Mouse (Mus musculus) olfactory bulb, adult 2 months (tissue): ENCODE measurements around the gene Adal.

Experiments
- CTCF ChIP-seq: fragments of 200-500 bp; IDR thresholded peaks from 2 replicates; pipeline ENCODE4 v1.5.1; 2012; ENCODE audit warnings: low read depth, mild to moderate bottlenecking, low read length, moderate library complexity; ENCODE audit not compliant: insufficient read depth
- POLR2A ChIP-seq: fragments of 200-500 bp; IDR thresholded peaks from 2 replicates; pipeline ENCODE4 v1.6.1; 2012; ENCODE audit warnings: mild to moderate bottlenecking, low read depth, low read length, moderate library complexity; ENCODE audit not compliant: insufficient read depth

- TF ChIP-seq CTCF (no peak), POLR2A (no peak)
Observed at GRCm38 (mm10) chr2:121115418-121115817, 24.8 kb upstream of the Adal start.
